Mouse (Mus musculus) ES-E14 (cell line): ENCODE measurements at regions not wholly inside any gene's neighbourhood (a gene's known extent, or its start where the extent isn't known, plus 50 kb on each side); places are given as distances from the start of the nearest gene placed in this dataset.

ENCODE experiments used
- CHD2 ChIP-seq: IDR thresholded peaks from 2 replicates; pipeline ENCODE4 v1.6.1; 2014; ENCODE audit warnings: mild to moderate bottlenecking, low read depth, low read length, inconsistent platforms
- HCFC1 ChIP-seq: IDR thresholded peaks from 2 replicates; pipeline ENCODE4 v1.6.1; 2012; ENCODE audit warnings: low read length, inconsistent platforms, borderline replicate concordance; ENCODE audit not compliant: insufficient read depth
- MAFK ChIP-seq: IDR thresholded peaks from 2 replicates; pipeline ENCODE4 v1.6.1; 2014; ENCODE audit warnings: mild to moderate bottlenecking, low read depth, low read length, inconsistent platforms; ENCODE audit not compliant: insufficient read depth
- ZC3H11A ChIP-seq: IDR thresholded peaks from 2 replicates; pipeline ENCODE4 v1.6.1; 2012; ENCODE audit warnings: low read depth, mild to moderate bottlenecking, inconsistent platforms, low read length, borderline replicate concordance
- ZNF384 ChIP-seq: IDR thresholded peaks from 2 replicates; pipeline ENCODE4 v1.6.1; 2012; ENCODE audit warnings: low read depth, low read length, inconsistent platforms

- TF ChIP-seq ZC3H11A (no peak), MAFK (no peak), HCFC1 (no peak), ZNF384 (no peak), CHD2 (no peak)
Measured at GRCm38 (mm10) chr11:17533706-17534105, 276.3 kb downstream of the C1d start.
